Mouse (Mus musculus): ENCODE results near the gene Armcx1. TPM values are rescaled to one million over a fixed set of nuclear protein-coding genes. Genes with fewer than 3 reads are reported as not detected.
"Not testable (repeated sequence)": the region's sequence is repeated elsewhere in the genome, so short reads cannot be mapped to it uniquely, and the experiment has no call there.

Gene Armcx1
- polyA plus RNA-seq, 1 experiment from 2014 or later = 47.2 TPM

GRCm38 (mm10) chrX:134723762-134724161 lies 6.0 kb downstream of the Armcx1 start:
- H3K27ac ChIP-seq (ENCODE audit: poor library complexity, severe bottlenecking) = not testable (repeated sequence)

GRCm38 (mm10) chrX:134729778-134730177 lies 12.0 kb downstream of the Armcx1 start:
- peaks cover 6% of the 10 kb centered on the region for H3K27me3 ChIP-seq (replicated peaks)
- no peak overlapping the region for H3K4me3 ChIP-seq
- H3K4me1 ChIP-seq (replicated peaks) = no peaks in the 10 kb centered on the region
- no peak overlapping the region for H3K27ac ChIP-seq (ENCODE audit: poor library complexity, severe bottlenecking)
- no peaks in the 10 kb centered on the region for H3K36me3 ChIP-seq
- WGBS = 46% methylated on average over 4 of the region's 4 CpGs
- no peak for ATAC-seq (ENCODE audit: insufficient number of reproducible peaks, low FRiP score)
- H3K9ac ChIP-seq = no peak overlapping the region
- no peak overlapping the region for H3K4me2 ChIP-seq
- H3K9me3 ChIP-seq (replicated peaks) = no peaks in the 10 kb centered on the region

More at GRCm38 (mm10) chrX:134723762-134724161, 6.0 kb downstream of the Armcx1 start:
- not testable (repeated sequence) for ATAC-seq (ENCODE audit: insufficient number of reproducible peaks, low FRiP score); H3K27me3 ChIP-seq (replicated peaks); H3K4me1 ChIP-seq (replicated peaks); H3K36me3 ChIP-seq; H3K9ac ChIP-seq; H3K4me3 ChIP-seq; H3K4me2 ChIP-seq; H3K9me3 ChIP-seq (replicated peaks)
- 31% methylated on average over 1 of the region's 2 CpGs for WGBS

- 93% methylated on average over 1 of the region's 1 CpGs for WGBS
Observed at GRCm38 (mm10) chrX:134737796-134738195, 20.0 kb downstream of the Armcx1 start.

GRCm38 (mm10) chrX:134739160-134739559 lies 21.4 kb downstream of the Armcx1 start:
- 56% methylated on average over 4 of the region's 4 CpGs for WGBS
- no peaks in the 10 kb centered on the region for H3K9me3 ChIP-seq (replicated peaks)
- H3K27me3 ChIP-seq (replicated peaks) = peaks cover 3% of the 10 kb centered on the region; the same call in 1 of the 2 replicates
- no peak overlapping the region for H3K4me3 ChIP-seq
- no peak overlapping the region for H3K9ac ChIP-seq
- no peak overlapping the region for H3K4me2 ChIP-seq
- H3K36me3 ChIP-seq = no peaks in the 10 kb centered on the region
- no peaks in the 10 kb centered on the region for H3K4me1 ChIP-seq (replicated peaks)
- no peak overlapping the region for H3K27ac ChIP-seq (ENCODE audit: poor library complexity, severe bottlenecking)
- ATAC-seq (ENCODE audit: insufficient number of reproducible peaks, low FRiP score) = no peak

More at GRCm38 (mm10) chrX:134737796-134738195, 20.0 kb downstream of the Armcx1 start:
- H3K27me3 ChIP-seq (replicated peaks) = peaks cover 6% of the 10 kb centered on the region; the same call in 1 of the 2 replicates
- no peaks in the 10 kb centered on the region for H3K36me3 ChIP-seq
- no peaks in the 10 kb centered on the region for H3K4me1 ChIP-seq (replicated peaks)
- H3K27ac ChIP-seq (ENCODE audit: poor library complexity, severe bottlenecking) = no peak overlapping the region
- H3K4me3 ChIP-seq = no peak overlapping the region
- ATAC-seq (ENCODE audit: insufficient number of reproducible peaks, low FRiP score) = no peak
- no peak overlapping the region for H3K4me2 ChIP-seq
- H3K9ac ChIP-seq = no peak overlapping the region
- H3K9me3 ChIP-seq (replicated peaks) = no peaks in the 10 kb centered on the region

- Histone ChIP-seq H3K9ac (no peak overlapping the region), H3K27ac (ENCODE audit: poor library complexity, severe bottlenecking) (no peak overlapping the region), H3K36me3 (no peaks in the 10 kb centered on the region), H3K9me3 (replicated peaks) (no peaks in the 10 kb centered on the region), H3K4me3 (no peak overlapping the region), H3K27me3 (replicated peaks) (0 out of 2 replicates have a peak, but pooled peaks cover 3% of the 10 kb centered on the region), H3K4me1 (replicated peaks) (no peaks in the 10 kb centered on the region), H3K4me2 (no peak overlapping the region)
- 63% methylated on average over 5 of the region's 5 CpGs for whole genome bisulfite sequencing
- ATAC-seq (ENCODE audit: insufficient number of reproducible peaks, low FRiP score) = no peak
Observed at GRCm38 (mm10) chrX:134741862-134742261, 24.1 kb downstream of the Armcx1 start.

- Histone ChIP-seq H3K27me3 (replicated peaks) (0 out of 2 replicates have a peak, but pooled peaks cover 3% of the 10 kb centered on the region), H3K27ac (ENCODE audit: poor library complexity, severe bottlenecking) (no peak overlapping the region), H3K4me1 (replicated peaks) (peaks cover 8% of the 10 kb centered on the region), H3K9me3 (replicated peaks) (no peaks in the 10 kb centered on the region), H3K9ac (no peak overlapping the region), H3K4me3 (no peak overlapping the region), H3K36me3 (no peaks in the 10 kb centered on the region), H3K4me2 (no peak overlapping the region)
- ATAC-seq (ENCODE audit: insufficient number of reproducible peaks, low FRiP score) = no peak
- 19% methylated on average over 5 of the region's 5 CpGs for WGBS
Observed at GRCm38 (mm10) chrX:134746459-134746858, 28.7 kb downstream of the Armcx1 start.

GRCm38 (mm10) chrX:134750764-134751592 lies 33.2 kb downstream of the Armcx1 start, which contains the start of gene Armcx6:
Gene Armcx6 (minus strand): TSS chrX:134751417.
- H3K9me3 ChIP-seq (replicated peaks) = no peaks in the 10 kb centered on the region
- WGBS = 16% methylated on average over 36 of the region's 36 CpGs
- H3K27me3 ChIP-seq (replicated peaks) = 0 out of 2 replicates have a peak, but pooled peaks cover 3% of the 10 kb centered on the region
- H3K4me3 ChIP-seq = peak within 1 kb of the TSS; percentile 61
- H3K9ac ChIP-seq = peak within 1 kb of the TSS; percentile 74
- H3K27ac ChIP-seq (ENCODE audit: poor library complexity, severe bottlenecking) = peak within 1 kb of the TSS; percentile 90
- no peaks in the 10 kb centered on the region for H3K36me3 ChIP-seq
- ATAC-seq (ENCODE audit: insufficient number of reproducible peaks, low FRiP score) = peak; percentile 93
- peaks cover 13% of the 10 kb centered on the region for H3K4me1 ChIP-seq (replicated peaks)
- H3K4me2 ChIP-seq = peak within 1 kb of the TSS; percentile 69

- ATAC-seq (ENCODE audit: insufficient number of reproducible peaks, low FRiP score) = no peak
- WGBS = 49% methylated on average over 2 of the region's 2 CpGs
- Histone ChIP-seq H3K4me1 (replicated peaks) (peaks cover 13% of the 10 kb centered on the region), H3K4me3 (no peak overlapping the region), H3K36me3 (no peaks in the 10 kb centered on the region), H3K9me3 (replicated peaks) (no peaks in the 10 kb centered on the region), H3K4me2 (no peak overlapping the region), H3K27ac (ENCODE audit: poor library complexity, severe bottlenecking) (peak overlapping the region; percentile 62; the same call in 1 of the 2 replicates), H3K9ac (no peak overlapping the region), H3K27me3 (replicated peaks) (no peaks in the 10 kb centered on the region)
Observed at GRCm38 (mm10) chrX:134751910-134752309, 34.1 kb downstream of the Armcx1 start.

GRCm38 (mm10) chrX:134752584-134752983 lies 34.8 kb downstream of the Armcx1 start:
- WGBS = 25% methylated on average over 4 of the region's 4 CpGs
- H3K4me1 ChIP-seq (replicated peaks) = peaks cover 13% of the 10 kb centered on the region
- H3K4me2 ChIP-seq = no peak overlapping the region
- H3K4me3 ChIP-seq = no peak overlapping the region
- no peak overlapping the region for H3K9ac ChIP-seq
- no peaks in the 10 kb centered on the region for H3K9me3 ChIP-seq (replicated peaks)
- no peaks in the 10 kb centered on the region for H3K27me3 ChIP-seq (replicated peaks)
- no peak for ATAC-seq (ENCODE audit: insufficient number of reproducible peaks, low FRiP score)
- H3K36me3 ChIP-seq = no peaks in the 10 kb centered on the region
- H3K27ac ChIP-seq (ENCODE audit: poor library complexity, severe bottlenecking) = peak overlapping the region; percentile 62

GRCm38 (mm10) chrX:134756434-134757292 lies 38.9 kb downstream of the Armcx1 start, which contains the start of gene Armcx3:
Gene Armcx3 (plus strand): TSS chrX:134756595.
- 17% methylated on average over 43 of the region's 46 CpGs for WGBS
- Histone ChIP-seq H3K27ac (ENCODE audit: poor library complexity, severe bottlenecking) (peak within 1 kb of the TSS; percentile 91), H3K9ac (peak within 1 kb of the TSS; percentile 89), H3K4me3 (peak within 1 kb of the TSS; percentile 89), H3K36me3 (no peaks in the 10 kb centered on the region), H3K27me3 (replicated peaks) (no peaks in the 10 kb centered on the region), H3K4me2 (peak within 1 kb of the TSS; percentile 66), H3K4me1 (replicated peaks) (0 out of 2 replicates have a peak, but pooled peaks cover 11% of the 10 kb centered on the region), H3K9me3 (replicated peaks) (no peaks in the 10 kb centered on the region)
- ATAC-seq (ENCODE audit: insufficient number of reproducible peaks, low FRiP score) = peak; percentile 93

Measured in heart, embryonic 12.5 days (tissue).